Comparison of ENCODE assay signal across 15 mouse cellular contexts in genomic region chr10:8682341-8682740, GRCm38 (mm10).
DNase-seq lines count a peak whose midpoint lies in the region; ATAC-seq and TF ChIP-seq lines count a peak whose summit lies in the region.
"Had no signal": no experiment of that assay in that cellular context is flagged by ENCODE, and none has a peak within 500 bp of the region (broad histone marks: within the 10 kb centered on the region; RNA-seq: fewer than 3 reads in every experiment).

No protein-coding gene starts in this region.

- H3K9me3 ChIP-seq in heart, embryonic 10.5 days = no peaks in the 10 kb centered on the region
- H3K9me3 ChIP-seq in heart, embryonic 11.5 days (replicated peaks; ENCODE audit: control insufficient read depth, low read length) = peaks cover 3% of the 10 kb centered on the region
- no peaks in the 10 kb centered on the region for H3K9me3 ChIP-seq in neural tube, embryonic 15.5 days (replicated peaks)
- H3K9me3 ChIP-seq: hindbrain, embryonic 15.5 days; limb, embryonic 10.5 days; midbrain, embryonic 15.5 days had no signal

- peak; percentile 58 for DNase-seq in heart, embryonic 10.5 days (ENCODE audit: low spot score)
- peak; percentile 6 to 18 for DNase-seq in left cerebral cortex, postnatal 14 days (ENCODE audit: low spot score in 2 of 2)
- no peak for DNase-seq in left cerebral cortex, postnatal 4 days
- DNase-seq in neural tube, embryonic 10.5 days (ENCODE audit: extremely low spot score, low spot score) = no peak
- no peak for DNase-seq in thymus, adult 2 months

- ATAC-seq in heart, embryonic 11.5 days (replicated peaks; ENCODE audit: insufficient number of reproducible peaks, low FRiP score, low TSS enrichment) = no peak
- 0 out of 2 replicates have a peak, but pooled peaks have one; percentile 35 for ATAC-seq in neural tube, embryonic 15.5 days (ENCODE audit: low FRiP score)
- ATAC-seq: midbrain, embryonic 15.5 days had no signal

- H3K36me3 ChIP-seq in heart, embryonic 10.5 days = no peaks in the 10 kb centered on the region
- H3K36me3 ChIP-seq in heart, embryonic 11.5 days (ENCODE audit: control insufficient read depth, insufficient read depth, low read length) = no peaks in the 10 kb centered on the region
- H3K36me3 ChIP-seq in neural tube, embryonic 15.5 days = no peaks in the 10 kb centered on the region
- H3K36me3 ChIP-seq in thymus, adult 2 months (ENCODE audit: control insufficient read depth, insufficient read depth, low read length) = no peaks in the 10 kb centered on the region
- H3K36me3 ChIP-seq: forebrain, embryonic 12.5 days; G1E; hindbrain, embryonic 15.5 days; limb, embryonic 10.5 days; midbrain, embryonic 15.5 days had no signal

- H3K9ac ChIP-seq in heart, embryonic 11.5 days (ENCODE audit: low read depth, low read length) = no peak overlapping the region
- H3K9ac ChIP-seq in neural tube, embryonic 15.5 days (replicated peaks) = no peak overlapping the region
- H3K9ac ChIP-seq: forebrain, embryonic 12.5 days; hindbrain, embryonic 15.5 days; midbrain, embryonic 15.5 days had no signal

- TF ChIP-seq POLR2A in cortical plate, adult 2 months (IDR thresholded peaks at IDR 0.05; ENCODE audit: extremely low read depth, insufficient read depth, low read length) = no peak
- no peak for TF ChIP-seq POLR2A in thymus, adult 2 months (IDR thresholded peaks at IDR 0.05; ENCODE audit: control insufficient read depth, extremely low read depth, insufficient read depth, low read length, poor library complexity)

- no peak overlapping the region for H3K4me2 ChIP-seq in heart, embryonic 11.5 days
- no peak overlapping the region for H3K4me2 ChIP-seq in neural tube, embryonic 15.5 days
- H3K4me2 ChIP-seq: forebrain, embryonic 12.5 days; hindbrain, embryonic 15.5 days; liver, embryonic 11.5 days; midbrain, embryonic 15.5 days had no signal

- no peaks in the 10 kb centered on the region for H3K27me3 ChIP-seq in heart, embryonic 10.5 days (ENCODE audit: insufficient read depth, poor library complexity, severe bottlenecking)
- H3K27me3 ChIP-seq in heart, embryonic 11.5 days (ENCODE audit: control insufficient read depth, insufficient read depth, low read length) = no peaks in the 10 kb centered on the region
- H3K27me3 ChIP-seq in neural tube, embryonic 15.5 days (replicated peaks) = no peaks in the 10 kb centered on the region
- no peaks in the 10 kb centered on the region for H3K27me3 ChIP-seq in thymus, adult 2 months (ENCODE audit: control insufficient read depth, insufficient read depth, low read length)
- H3K27me3 ChIP-seq: forebrain, embryonic 12.5 days; hindbrain, embryonic 15.5 days; midbrain, embryonic 15.5 days had no signal

- intact Hi-C loops in left cerebral cortex, postnatal 14 days (cut with DNase I) = loop anchor here (10.0 kb wide), 1 partner anchor 148 kb away; no protein-coding TSS in a partner anchor
- intact Hi-C loops in left cerebral cortex, postnatal 4 days (cut with DNase I) = no loop called here

- TF ChIP-seq CTCF in cortical plate, adult 2 months (IDR thresholded peaks at IDR 0.05; ENCODE audit: extremely low read depth, insufficient read depth, low read length) = peak; percentile 32; the same call in 1 of the 2 replicates
- TF ChIP-seq CTCF in thymus, adult 2 months (IDR thresholded peaks at IDR 0.05; ENCODE audit: borderline replicate concordance, control insufficient read depth, extremely low read depth, insufficient read depth, low read length, poor library complexity) = no peak

- H3K4me1 ChIP-seq in heart, embryonic 10.5 days = no peaks in the 10 kb centered on the region
- H3K4me1 ChIP-seq in heart, embryonic 11.5 days (ENCODE audit: control insufficient read depth, insufficient read depth, low read length) = no peaks in the 10 kb centered on the region
- no peaks in the 10 kb centered on the region for H3K4me1 ChIP-seq in neural tube, embryonic 15.5 days
- no peaks in the 10 kb centered on the region for H3K4me1 ChIP-seq in cortical plate, adult 2 months (ENCODE audit: control insufficient read depth, insufficient read depth, low read length)
- H3K4me1 ChIP-seq in thymus, adult 2 months (replicated peaks; ENCODE audit: control insufficient read depth, insufficient read depth, low read length) = no peaks in the 10 kb centered on the region; the same call in 1 of the 2 replicates
- H3K4me1 ChIP-seq: forebrain, embryonic 12.5 days; hindbrain, embryonic 15.5 days; limb, embryonic 10.5 days; midbrain, embryonic 15.5 days had no signal

- H3K4me3 ChIP-seq in heart, embryonic 10.5 days = no peak overlapping the region
- no peak overlapping the region for H3K4me3 ChIP-seq in heart, embryonic 11.5 days (ENCODE audit: low read depth, low read length)
- no peak overlapping the region for H3K4me3 ChIP-seq in neural tube, embryonic 15.5 days (replicated peaks)
- H3K4me3 ChIP-seq in cortical plate, adult 2 months (ENCODE audit: insufficient read depth, low read length) = no peak overlapping the region
- no peak overlapping the region for H3K4me3 ChIP-seq in thymus, adult 2 months (ENCODE audit: control insufficient read depth, insufficient read depth, low read length)
- H3K4me3 ChIP-seq: forebrain, embryonic 12.5 days; heart, adult 2 months; hindbrain, embryonic 15.5 days; limb, embryonic 10.5 days; midbrain, embryonic 15.5 days had no signal

- no peak overlapping the region for H3K27ac ChIP-seq in heart, embryonic 10.5 days
- H3K27ac ChIP-seq in heart, embryonic 11.5 days (ENCODE audit: low read depth, low read length) = no peak overlapping the region
- no peak overlapping the region for H3K27ac ChIP-seq in neural tube, embryonic 15.5 days (replicated peaks)
- no peak overlapping the region for H3K27ac ChIP-seq in cortical plate, adult 2 months (ENCODE audit: insufficient read depth, low read length)
- H3K27ac ChIP-seq in thymus, adult 2 months (ENCODE audit: control insufficient read depth, insufficient read depth, low read length) = no peak overlapping the region
- H3K27ac ChIP-seq: forebrain, embryonic 12.5 days; heart, adult 2 months; hindbrain, embryonic 15.5 days; limb, embryonic 10.5 days; midbrain, embryonic 15.5 days had no signal

- 73% methylated on average over 6 of the region's 6 CpGs for WGBS in heart, embryonic 10.5 days
- WGBS in heart, embryonic 11.5 days (ENCODE audit: insufficient replicate concordance) = 77% methylated on average over 6 of the region's 6 CpGs
- 75% methylated on average over 6 of the region's 6 CpGs for WGBS in neural tube, embryonic 15.5 days
- WGBS in thymus, adult 2 months = 92% methylated on average over 6 of the region's 6 CpGs

Comparison
In these comparisons a context has a peak if more than half of its experiments do, and no peak if none do; other contexts are left out.
1. DNase-seq: peak in heart, embryonic 10.5 days (single experiment) and left cerebral cortex, postnatal 14 days (2 of 2); none in left cerebral cortex, postnatal 4 days (single experiment), neural tube, embryonic 10.5 days (single experiment) and thymus, adult 2 months (single experiment).